Mouse (Mus musculus): ENCODE data around the gene Ccr9. TPM values are rescaled to one million over a fixed set of nuclear protein-coding genes. Genes with fewer than 3 reads are reported as not detected.
A peak's percentile ranks its signal among the peaks of the same experiment; 100 is the strongest.
"Not testable (repeated sequence)": the region's sequence is repeated elsewhere in the genome, so short reads cannot be mapped to it uniquely, and the experiment has no call there.

Ccr9 gene
- total RNA-seq, 2 experiments from 2014 or later: 0.16 to 0.18 TPM

DNA sequence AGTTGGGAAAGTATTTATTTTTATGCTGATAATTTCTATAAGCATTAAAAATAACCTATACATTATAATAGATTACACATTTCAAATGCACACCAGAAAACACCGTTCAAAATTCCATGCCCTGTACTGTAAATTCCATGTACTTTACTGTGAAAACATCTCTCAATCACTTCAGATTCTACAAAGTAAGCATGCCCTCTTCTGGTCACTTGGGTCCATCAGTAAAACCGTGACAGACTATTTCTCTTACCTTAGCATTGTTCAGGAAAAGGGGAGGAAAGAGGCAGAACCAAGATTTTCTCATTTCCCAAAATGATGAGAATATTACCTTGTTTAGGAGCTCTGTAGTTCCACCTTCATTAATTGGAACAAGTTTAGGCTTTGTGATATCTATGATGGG, 31.0 kb downstream of the Ccr9 start:
- intact Hi-C loops (cut with DNase I): loop anchor here (5.0 to 10.0 kb wide), 2 partner anchors 72 to 124 kb away; no protein-coding TSS in a partner anchor
- DNase-seq: no peak

- intact Hi-C loops (cut with DNase I): no loop called here
- DNase-seq: no peak
These were observed 34.9 kb downstream of the Ccr9 start for GRCm38 (mm10) chr9:123713111-123713510.

- intact Hi-C loops (cut with DNase I): no loop called here
- DNase-seq: no peak
These were observed 38.1 kb downstream of the Ccr9 start for GRCm38 (mm10) chr9:123716301-123716700.

DNA sequence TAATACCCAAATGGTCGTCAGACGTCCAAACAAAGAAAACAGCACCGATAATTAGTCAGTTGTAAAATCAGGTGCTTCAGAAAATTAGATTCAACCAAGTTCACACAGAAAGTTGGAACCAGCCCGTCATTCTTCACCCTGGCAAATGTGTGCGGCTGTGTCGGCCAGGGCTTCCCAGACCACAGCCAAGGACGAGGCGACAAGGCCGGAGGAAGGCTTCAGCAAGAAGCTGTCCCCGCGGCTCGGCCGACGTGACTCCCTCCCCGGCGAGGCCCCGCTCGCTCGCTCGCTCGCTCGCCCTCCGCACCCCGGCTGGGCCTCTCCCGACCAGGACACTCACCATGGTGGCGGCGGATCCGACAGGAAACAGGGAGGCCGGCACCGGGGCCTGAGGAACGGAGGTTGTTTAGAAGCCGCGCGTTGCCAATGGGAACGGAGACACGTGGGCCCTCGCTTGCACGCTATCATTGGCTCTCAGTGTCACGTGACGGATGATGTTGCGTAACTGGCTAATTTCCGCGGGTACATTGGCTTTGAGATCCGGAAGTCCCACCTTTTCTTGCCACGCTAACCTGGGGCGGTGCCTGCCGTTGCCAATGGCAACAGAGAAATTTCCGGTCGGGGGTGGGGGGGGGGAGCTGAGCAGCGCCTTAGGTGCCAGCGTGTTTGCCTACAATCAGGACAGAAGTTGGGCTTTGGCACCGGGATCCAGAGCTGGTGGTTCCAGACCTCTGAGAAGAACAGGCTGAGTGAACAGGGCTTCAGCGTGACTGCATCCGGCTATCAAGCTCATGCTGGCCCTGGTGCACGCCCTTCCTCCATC, 39.2 kb downstream of the Ccr9 start, which contains the start of gene Lztfl1:
Gene Lztfl1 (minus strand): TSS at position 512 of the 823 bp plus-strand sequence.
- intact Hi-C loops (cut with DNase I): no loop called here
- DNase-seq: peak; percentile 96

DNA sequence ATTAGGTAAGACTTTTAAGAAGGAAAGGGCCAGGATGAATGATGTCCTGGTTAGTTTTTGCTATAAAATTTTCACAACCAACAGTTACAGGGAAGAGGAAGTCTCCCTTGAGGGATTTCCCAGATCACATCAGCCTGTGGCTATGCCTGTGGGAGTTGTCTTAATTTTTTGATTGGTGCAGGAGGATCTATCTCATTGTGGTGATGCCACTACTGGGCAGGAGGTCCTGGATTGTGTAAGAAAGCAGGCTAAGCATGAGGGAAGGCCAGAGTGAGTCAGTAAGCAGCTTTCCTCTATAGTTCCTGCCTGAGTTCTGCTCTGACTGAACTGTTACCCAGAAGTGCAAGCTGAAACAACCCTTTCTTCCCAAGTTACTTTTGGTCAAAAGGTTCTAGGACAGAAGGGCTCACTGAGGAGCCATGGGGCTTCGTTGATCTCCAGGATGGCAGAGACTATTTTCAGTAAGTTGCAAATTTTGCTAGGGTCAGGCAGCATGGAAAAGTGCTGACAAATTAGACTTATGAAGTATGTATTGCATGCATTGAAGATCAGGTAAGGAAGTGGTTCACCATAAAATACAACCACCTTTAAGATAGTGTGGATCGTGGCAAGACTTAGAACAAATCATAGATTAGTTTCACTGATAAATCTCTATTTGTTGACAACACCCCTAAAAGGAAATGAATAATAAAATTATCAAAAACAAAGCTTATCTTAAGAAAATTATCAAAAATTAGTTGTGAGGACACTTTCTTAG, 44.7 kb downstream of the Ccr9 start:
- no peak for DNase-seq
- intact Hi-C loops (cut with DNase I): no loop called here

DNA sequence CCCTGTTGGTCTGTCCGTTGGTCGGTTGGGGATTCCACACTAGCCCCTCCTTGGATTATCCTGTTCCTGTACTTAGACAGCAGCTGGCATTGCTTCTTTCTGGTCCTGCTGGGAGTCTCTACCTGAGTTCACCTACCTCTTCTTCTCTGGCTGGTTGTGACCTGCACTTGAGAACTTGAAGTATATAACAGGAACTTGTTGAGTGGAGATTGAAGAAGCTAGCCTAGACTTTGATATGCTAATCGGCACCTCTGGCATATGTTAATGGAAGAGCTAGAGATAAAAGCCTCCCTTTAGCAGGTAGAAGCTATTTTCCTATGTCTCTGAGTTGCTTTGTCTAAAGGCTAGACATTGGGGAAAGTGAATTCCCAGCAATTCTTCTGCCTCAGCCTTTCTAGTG, 53.0 kb downstream of the Ccr9 start:
- intact Hi-C loops (cut with DNase I): no loop called here
- DNase-seq: no peak

- intact Hi-C loops (cut with DNase I): no loop called here
These were observed 55.9 kb downstream of the Ccr9 start for GRCm38 (mm10) chr9:123734133-123734532.

DNA sequence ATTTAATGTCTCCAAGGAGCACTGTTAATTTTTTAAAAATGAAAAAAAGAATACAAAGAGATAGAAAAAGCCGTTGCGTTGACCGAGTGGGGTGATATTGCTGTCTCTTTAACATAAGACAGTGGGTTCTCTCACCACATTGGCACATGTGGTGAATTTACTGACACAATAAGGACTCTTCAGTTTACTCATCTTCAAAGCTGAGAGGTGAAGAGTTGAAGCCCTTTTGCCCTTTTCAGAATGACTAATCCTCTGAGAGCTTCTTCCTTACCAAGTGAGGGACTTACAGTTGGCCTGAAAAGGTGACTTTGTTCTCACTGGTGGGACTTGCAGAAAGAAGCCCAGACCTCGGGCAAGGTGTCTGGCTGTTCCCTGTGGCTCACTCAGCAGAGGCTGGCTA, 62.6 kb downstream of the Ccr9 start:
- no peak for DNase-seq
- intact Hi-C loops (cut with DNase I): no loop called here

More at GRCm38 (mm10) chr9:123734133-123734532, 55.9 kb downstream of the Ccr9 start:
- DNase-seq: no peak

- DNase-seq: not testable (repeated sequence)
These were observed 71.4 kb downstream of the Ccr9 start for GRCm38 (mm10) chr9:123749687-123750086.

GRCm38 (mm10) chr9:123754333-123754732, 76.1 kb downstream of the Ccr9 start:
- no peak for DNase-seq
- intact Hi-C loops (cut with DNase I): no loop called here

More at GRCm38 (mm10) chr9:123749687-123750086, 71.4 kb downstream of the Ccr9 start:
- intact Hi-C loops (cut with DNase I): not testable (repeated sequence)

DNA sequence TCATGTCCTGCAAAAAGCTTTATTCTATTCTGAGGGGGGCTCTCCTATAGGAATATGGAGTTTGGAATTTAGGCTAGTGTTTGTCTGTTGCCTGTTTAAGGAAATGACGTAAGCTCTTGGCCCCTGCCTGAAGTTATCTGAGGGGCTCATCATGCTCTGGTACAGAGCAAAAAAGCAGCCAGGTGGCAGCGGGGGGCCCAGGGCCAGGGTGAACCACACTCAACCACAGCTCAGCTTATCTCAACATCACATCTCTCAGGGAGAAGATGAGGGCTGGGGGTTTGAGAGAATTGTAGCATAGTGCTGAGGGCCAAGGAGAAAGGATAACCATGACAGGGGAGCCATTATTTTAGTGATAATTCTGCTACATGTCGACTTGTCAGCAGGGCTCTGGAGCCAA, 78.5 kb downstream of the Ccr9 start:
- intact Hi-C loops (cut with DNase I): no loop called here
- DNase-seq: no peak

DNA sequence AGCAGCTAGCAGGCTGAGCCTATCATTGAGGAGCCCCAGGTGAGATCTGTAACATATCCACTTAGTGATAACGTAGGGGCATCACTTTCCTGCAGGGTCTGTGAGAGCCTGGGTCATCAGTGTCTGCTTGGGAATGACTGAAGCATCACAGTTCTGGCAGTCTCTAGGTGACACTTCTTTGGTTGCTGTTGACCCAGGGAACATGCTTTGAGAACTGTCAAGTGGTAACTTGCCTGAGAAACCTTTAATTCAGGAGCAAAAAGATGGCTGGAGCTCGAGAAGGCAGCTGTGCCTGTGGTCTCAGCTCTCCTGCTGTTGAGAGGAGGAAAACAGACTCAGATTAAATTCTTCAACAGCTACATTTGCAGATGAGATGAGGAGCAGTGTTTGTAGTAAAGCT, 79.1 kb downstream of the Ccr9 start:
- DNase-seq: no peak
- intact Hi-C loops (cut with DNase I): no loop called here

DNA sequence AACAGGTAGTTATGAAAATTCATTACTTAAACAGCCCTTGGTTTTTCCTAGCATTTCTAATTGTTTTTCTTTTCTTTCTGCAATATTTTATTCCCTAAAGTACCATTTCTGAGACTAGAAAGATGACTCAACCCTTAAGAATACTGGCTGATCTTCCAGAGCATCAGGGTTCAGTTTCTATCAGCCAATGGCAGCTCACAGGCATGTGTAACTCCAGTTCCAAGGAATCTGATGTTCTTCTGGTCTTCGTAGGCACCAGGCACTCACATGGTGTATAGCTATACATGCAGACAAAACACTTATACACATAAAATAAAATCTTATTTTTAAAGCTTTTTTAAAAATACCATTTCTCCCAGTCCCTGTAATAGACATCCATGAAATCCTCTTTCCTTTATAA, 79.9 kb downstream of the Ccr9 start:
- intact Hi-C loops (cut with DNase I): no loop called here
- DNase-seq: no peak

DNA sequence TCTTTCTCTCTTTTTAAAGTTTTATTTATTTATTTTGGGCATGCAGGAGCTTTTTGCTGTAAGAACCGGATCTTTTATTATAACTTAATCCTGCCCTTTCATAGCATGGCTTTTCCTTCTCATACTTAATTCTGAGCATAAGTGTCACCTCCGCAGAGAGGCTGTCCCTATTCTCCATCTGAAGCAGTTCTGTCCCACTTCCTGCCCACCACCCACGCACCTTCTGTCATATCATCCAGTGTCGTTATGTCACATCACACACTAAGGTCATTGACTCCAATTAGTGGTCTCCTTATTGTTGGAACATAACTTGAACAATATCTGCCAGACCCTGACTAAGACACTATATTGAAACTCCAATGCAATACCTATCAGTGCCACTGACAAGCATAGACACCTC, 80.4 kb downstream of the Ccr9 start:
- DNase-seq: no peak
- intact Hi-C loops (cut with DNase I): no loop called here

DNA sequence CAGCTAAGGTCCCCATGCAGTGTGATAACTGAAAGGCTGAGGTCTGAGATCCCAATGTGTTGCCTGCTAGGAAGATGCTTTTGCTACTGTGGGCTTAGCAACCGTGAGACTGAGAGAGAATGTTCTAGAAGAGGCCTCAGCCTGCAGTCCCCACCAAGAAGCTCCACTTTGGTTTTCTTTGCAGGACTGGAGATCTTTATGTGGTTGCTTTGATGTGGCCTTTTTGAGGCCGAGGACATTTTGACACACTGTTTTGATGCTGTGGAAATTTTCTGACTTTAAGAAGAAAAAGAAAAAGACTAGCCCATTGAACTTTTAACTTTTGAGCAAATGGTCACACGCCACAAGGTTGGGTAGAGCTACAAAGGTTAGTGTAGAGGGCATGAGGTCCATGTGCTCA, 82.6 kb downstream of the Ccr9 start:
- intact Hi-C loops (cut with DNase I): no loop called here
- DNase-seq: no peak

DNA sequence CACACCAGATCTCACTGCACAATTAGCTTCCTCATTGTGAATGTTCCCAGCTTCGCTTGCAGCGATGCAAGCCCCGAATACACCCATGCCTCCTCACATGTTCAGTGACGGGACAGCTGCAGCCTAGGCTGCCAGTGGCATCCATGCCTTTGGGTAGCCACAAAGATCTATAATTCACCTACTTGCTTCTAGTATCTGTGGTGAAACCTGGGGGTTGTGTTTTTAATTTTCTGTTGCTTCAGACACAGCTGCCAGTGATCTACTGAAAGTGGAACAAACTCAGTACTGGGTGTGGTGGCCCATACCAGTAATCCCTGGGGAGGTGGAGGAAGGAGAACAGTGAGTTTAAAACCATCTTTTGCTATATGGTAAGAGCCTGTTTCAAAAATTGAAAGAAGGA, 84.6 kb downstream of the Ccr9 start:
- intact Hi-C loops (cut with DNase I): no loop called here
- DNase-seq: no peak

DNA sequence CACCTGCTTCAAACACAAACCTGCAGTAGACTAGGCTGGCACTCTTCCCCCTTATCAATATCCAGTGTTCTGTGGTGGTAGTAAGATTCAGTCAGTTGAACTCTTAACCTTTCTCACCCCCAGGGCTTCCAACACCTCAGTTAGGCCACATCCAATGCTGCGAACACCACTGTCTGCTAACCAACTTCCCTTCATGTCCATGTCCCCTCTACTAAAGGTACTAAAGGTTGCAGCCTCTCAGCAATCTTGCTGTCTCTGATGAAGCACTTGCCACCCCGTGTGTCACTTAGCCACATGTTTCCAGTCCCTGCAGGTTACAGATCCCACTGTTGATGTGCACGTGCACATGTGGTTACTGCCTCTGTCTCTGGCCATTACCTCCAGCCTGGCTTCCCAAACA, 85.5 kb downstream of the Ccr9 start:
- DNase-seq: no peak
- intact Hi-C loops (cut with DNase I): no loop called here

GRCm38 (mm10) chr9:123766996-123767395, 88.8 kb downstream of the Ccr9 start:
- DNase-seq: no peak
- intact Hi-C loops (cut with DNase I): no loop called here

GRCm38 (mm10) chr9:123768443-123768842, 90.2 kb downstream of the Ccr9 start:
- intact Hi-C loops (cut with DNase I): no loop called here

DNA sequence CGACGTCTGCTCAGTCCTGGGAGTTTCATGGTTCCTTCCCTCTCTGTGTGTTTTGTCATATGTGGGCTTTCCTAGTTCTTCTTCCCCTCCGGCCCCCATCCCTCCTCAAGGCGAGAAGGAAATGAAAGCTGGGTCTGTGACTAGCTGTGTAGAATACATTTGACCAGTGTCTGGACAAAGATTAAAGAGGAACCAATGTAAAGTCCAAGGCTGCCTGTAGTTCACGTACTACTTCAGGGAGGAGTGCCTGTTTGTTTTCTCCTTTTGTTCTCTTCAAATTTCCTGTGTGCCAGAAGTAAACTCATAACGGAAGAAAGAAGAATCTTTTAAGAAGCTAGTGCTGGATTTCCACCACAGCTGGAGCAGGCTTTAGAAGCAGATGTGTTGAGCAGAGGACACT, 91.3 kb downstream of the Ccr9 start:
- intact Hi-C loops (cut with DNase I): no loop called here
- no peak for DNase-seq

More at GRCm38 (mm10) chr9:123768443-123768842, 90.2 kb downstream of the Ccr9 start:
- no peak for DNase-seq

- DNase-seq; intact Hi-C loops (cut with DNase I): not testable (repeated sequence)
These were observed 95.1 kb downstream of the Ccr9 start for GRCm38 (mm10) chr9:123773299-123773698.
